Mouse (Mus musculus): ENCODE results near the gene H2-DMa. TPM values are rescaled to one million over a fixed set of nuclear protein-coding genes. Genes with fewer than 3 reads are reported as not detected.

The H2-DMa gene
- polyA plus RNA-seq, 1 experiment from 2014 or later = 7.5 TPM

GRCm38 (mm10) chr17:34169279-34169678, 49.9 kb downstream of the H2-DMa start:
- peak; percentile 45 for DNase-seq (ENCODE audit: low spot score)
- no peak overlapping the region for H3K4me3 ChIP-seq (ENCODE audit: low read depth, low read length)
- H3K9me3 ChIP-seq (ENCODE audit: control insufficient read depth, low read length) = no peaks in the 10 kb centered on the region
- H3K4me1 ChIP-seq (ENCODE audit: control insufficient read depth, insufficient read depth, low read length) = no peaks in the 10 kb centered on the region
- WGBS = 0% methylated on average over 2 of the region's 2 CpGs
- no peaks in the 10 kb centered on the region for H3K36me3 ChIP-seq (ENCODE audit: control insufficient read depth, insufficient read depth, low read length)
- H3K27ac ChIP-seq (replicated peaks; ENCODE audit: low read depth, low read length) = no peak overlapping the region
- H3K4me2 ChIP-seq (ENCODE audit: low read depth, severe bottlenecking) = no peak overlapping the region
- no peak overlapping the region for H3K9ac ChIP-seq (ENCODE audit: low read length)
- peaks cover 3% of the 10 kb centered on the region; the same call in 1 of the 2 replicates for H3K27me3 ChIP-seq (ENCODE audit: control insufficient read depth, insufficient read depth, low read length)
- ATAC-seq (ENCODE audit: insufficient number of reproducible peaks, low FRiP score, low TSS enrichment, low read depth) = no peak

GRCm38 (mm10) chr17:34170487-34170876, 51.1 kb downstream of the H2-DMa start:
- H3K9ac ChIP-seq (ENCODE audit: low read length) = no peak overlapping the region
- ATAC-seq (ENCODE audit: insufficient number of reproducible peaks, low FRiP score, low TSS enrichment, low read depth) = no peak

GRCm38 (mm10) chr17:34170877-34171498, 51.6 kb downstream of the H2-DMa start:
- DNase-seq (ENCODE audit: low spot score) (peak; percentile 86), ATAC-seq (ENCODE audit: insufficient number of reproducible peaks, low FRiP score, low TSS enrichment, low read depth) (no peak)
- peaks cover 3% of the 10 kb centered on the region; the same call in 1 of the 2 replicates for H3K27me3 ChIP-seq (ENCODE audit: control insufficient read depth, insufficient read depth, low read length)
- H3K9me3 ChIP-seq (ENCODE audit: control insufficient read depth, low read length) = no peaks in the 10 kb centered on the region
- no peak overlapping the region for H3K4me2 ChIP-seq (ENCODE audit: low read depth, severe bottlenecking)
- no peaks in the 10 kb centered on the region for H3K4me1 ChIP-seq (ENCODE audit: control insufficient read depth, insufficient read depth, low read length)
- H3K27ac ChIP-seq (replicated peaks; ENCODE audit: low read depth, low read length) = no peak overlapping the region
- H3K36me3 ChIP-seq (ENCODE audit: control insufficient read depth, insufficient read depth, low read length) = no peaks in the 10 kb centered on the region
- 42% methylated on average over 13 of the region's 13 CpGs for WGBS
- no peak overlapping the region for H3K9ac ChIP-seq (ENCODE audit: low read length)
- H3K4me3 ChIP-seq (ENCODE audit: low read depth, low read length) = no peak overlapping the region

More at GRCm38 (mm10) chr17:34170487-34170876, 51.1 kb downstream of the H2-DMa start:
- Histone ChIP-seq H3K9me3 (ENCODE audit: control insufficient read depth, low read length) (no peaks in the 10 kb centered on the region), H3K36me3 (ENCODE audit: control insufficient read depth, insufficient read depth, low read length) (no peaks in the 10 kb centered on the region), H3K4me2 (ENCODE audit: low read depth, severe bottlenecking) (no peak overlapping the region), H3K4me3 (ENCODE audit: low read depth, low read length) (no peak overlapping the region), H3K4me1 (ENCODE audit: control insufficient read depth, insufficient read depth, low read length) (no peaks in the 10 kb centered on the region), H3K27me3 (ENCODE audit: control insufficient read depth, insufficient read depth, low read length) (peaks cover 3% of the 10 kb centered on the region; the same call in 1 of the 2 replicates), H3K27ac (replicated peaks; ENCODE audit: low read depth, low read length) (no peak overlapping the region)
- no peak for DNase-seq (ENCODE audit: low spot score)
- WGBS = 26% methylated on average over 4 of the region's 4 CpGs

- no peak for ATAC-seq (ENCODE audit: insufficient number of reproducible peaks, low FRiP score, low TSS enrichment, low read depth)
- no peak for DNase-seq (ENCODE audit: low spot score)
- no peak overlapping the region for H3K4me2 ChIP-seq (ENCODE audit: low read depth, severe bottlenecking)
- H3K4me1 ChIP-seq (ENCODE audit: control insufficient read depth, insufficient read depth, low read length) = no peaks in the 10 kb centered on the region
- H3K9me3 ChIP-seq (ENCODE audit: control insufficient read depth, low read length) = no peaks in the 10 kb centered on the region
- no peak overlapping the region for H3K9ac ChIP-seq (ENCODE audit: low read length)
- H3K27ac ChIP-seq (replicated peaks; ENCODE audit: low read depth, low read length) = no peak overlapping the region
- H3K36me3 ChIP-seq (ENCODE audit: control insufficient read depth, insufficient read depth, low read length) = no peaks in the 10 kb centered on the region
- 95% methylated on average over 5 of the region's 5 CpGs for WGBS
- no peak overlapping the region for H3K4me3 ChIP-seq (ENCODE audit: low read depth, low read length)
- peaks cover 3% of the 10 kb centered on the region; the same call in 1 of the 2 replicates for H3K27me3 ChIP-seq (ENCODE audit: control insufficient read depth, insufficient read depth, low read length)
Measured at GRCm38 (mm10) chr17:34172528-34172927, 53.2 kb downstream of the H2-DMa start.

GRCm38 (mm10) chr17:34174075-34174474, 54.7 kb downstream of the H2-DMa start:
- Histone ChIP-seq H3K9me3 (ENCODE audit: control insufficient read depth, low read length) (no peaks in the 10 kb centered on the region), H3K4me2 (ENCODE audit: low read depth, severe bottlenecking) (no peak overlapping the region), H3K27me3 (ENCODE audit: control insufficient read depth, insufficient read depth, low read length) (peaks cover 2% of the 10 kb centered on the region; the same call in 1 of the 2 replicates), H3K36me3 (ENCODE audit: control insufficient read depth, insufficient read depth, low read length) (no peaks in the 10 kb centered on the region), H3K9ac (ENCODE audit: low read length) (no peak overlapping the region), H3K4me3 (ENCODE audit: low read depth, low read length) (no peak overlapping the region), H3K4me1 (ENCODE audit: control insufficient read depth, insufficient read depth, low read length) (no peaks in the 10 kb centered on the region), H3K27ac (replicated peaks; ENCODE audit: low read depth, low read length) (no peak overlapping the region)
- DNase-seq (ENCODE audit: low spot score) (no peak), ATAC-seq (ENCODE audit: insufficient number of reproducible peaks, low FRiP score, low TSS enrichment, low read depth) (no peak)
- 79% methylated on average over 1 of the region's 1 CpGs for WGBS

- no peak for ATAC-seq (ENCODE audit: insufficient number of reproducible peaks, low FRiP score, low TSS enrichment, low read depth)
- no peaks in the 10 kb centered on the region for H3K27me3 ChIP-seq (ENCODE audit: control insufficient read depth, insufficient read depth, low read length)
- H3K4me1 ChIP-seq (ENCODE audit: control insufficient read depth, insufficient read depth, low read length) = no peaks in the 10 kb centered on the region
- no peak overlapping the region for H3K27ac ChIP-seq (replicated peaks; ENCODE audit: low read depth, low read length)
- H3K4me2 ChIP-seq (ENCODE audit: low read depth, severe bottlenecking) = no peak overlapping the region
- 70% methylated on average over 4 of the region's 4 CpGs for WGBS
- H3K4me3 ChIP-seq (ENCODE audit: low read depth, low read length) = no peak overlapping the region
- no peaks in the 10 kb centered on the region for H3K9me3 ChIP-seq (ENCODE audit: control insufficient read depth, low read length)
- DNase-seq (ENCODE audit: low spot score) = no peak
- no peaks in the 10 kb centered on the region for H3K36me3 ChIP-seq (ENCODE audit: control insufficient read depth, insufficient read depth, low read length)
- no peak overlapping the region for H3K9ac ChIP-seq (ENCODE audit: low read length)
Measured at GRCm38 (mm10) chr17:34177179-34177578, 57.8 kb downstream of the H2-DMa start.

GRCm38 (mm10) chr17:34179019-34179418, 59.7 kb downstream of the H2-DMa start:
- 0 out of 2 replicates have a peak, but pooled peaks cover 3% of the 10 kb centered on the region for H3K27me3 ChIP-seq (ENCODE audit: control insufficient read depth, insufficient read depth, low read length)
- DNase-seq (ENCODE audit: low spot score) (no peak), ATAC-seq (ENCODE audit: insufficient number of reproducible peaks, low FRiP score, low TSS enrichment, low read depth) (no peak)
- no peak overlapping the region for H3K27ac ChIP-seq (replicated peaks; ENCODE audit: low read depth, low read length)
- no peaks in the 10 kb centered on the region for H3K36me3 ChIP-seq (ENCODE audit: control insufficient read depth, insufficient read depth, low read length)
- no peaks in the 10 kb centered on the region for H3K9me3 ChIP-seq (ENCODE audit: control insufficient read depth, low read length)
- 64% methylated on average over 6 of the region's 6 CpGs for WGBS
- no peak overlapping the region for H3K4me3 ChIP-seq (ENCODE audit: low read depth, low read length)
- no peak overlapping the region for H3K9ac ChIP-seq (ENCODE audit: low read length)
- no peak overlapping the region for H3K4me2 ChIP-seq (ENCODE audit: low read depth, severe bottlenecking)
- H3K4me1 ChIP-seq (ENCODE audit: control insufficient read depth, insufficient read depth, low read length) = no peaks in the 10 kb centered on the region

GRCm38 (mm10) chr17:34179913-34180859, 60.8 kb downstream of the H2-DMa start:
- WGBS = 73% methylated on average over 13 of the region's 13 CpGs
- H3K36me3 ChIP-seq (ENCODE audit: control insufficient read depth, insufficient read depth, low read length) = no peaks in the 10 kb centered on the region
- peaks cover 3% of the 10 kb centered on the region; the same call in 1 of the 2 replicates for H3K27me3 ChIP-seq (ENCODE audit: control insufficient read depth, insufficient read depth, low read length)
- H3K9ac ChIP-seq (ENCODE audit: low read length) = no peak overlapping the region
- no peak overlapping the region for H3K4me3 ChIP-seq (ENCODE audit: low read depth, low read length)
- H3K9me3 ChIP-seq (ENCODE audit: control insufficient read depth, low read length) = no peaks in the 10 kb centered on the region
- no peaks in the 10 kb centered on the region for H3K4me1 ChIP-seq (ENCODE audit: control insufficient read depth, insufficient read depth, low read length)
- no peak for DNase-seq (ENCODE audit: low spot score)
- H3K27ac ChIP-seq (replicated peaks; ENCODE audit: low read depth, low read length) = no peak overlapping the region
- H3K4me2 ChIP-seq (ENCODE audit: low read depth, severe bottlenecking) = no peak overlapping the region
- ATAC-seq (ENCODE audit: insufficient number of reproducible peaks, low FRiP score, low TSS enrichment, low read depth) = no peak

Data from limb, embryonic 11.5 days (tissue).